Mouse (Mus musculus) spleen, adult 2 months (tissue): ENCODE data around the gene Snx25. TPM values are rescaled to one million over a fixed set of nuclear protein-coding genes. Genes with fewer than 3 reads are reported as not detected.
A peak's percentile ranks its signal among the peaks of the same experiment; 100 is the strongest.

ENCODE experiments used
- DNase-seq, 2 experiments: peaks; one replicate each; pipeline versions ENCODE4 v3.0.0 to v3.0.0-alpha.2; 2012 to 2021; ENCODE audit warnings: low spot score in 2 of 2, low read depth in 1 of 2
- H3K27ac ChIP-seq: fragments of 200-500 bp; 2 replicates; pipeline ENCODE4 v1.5.1; 2012; ENCODE audit warnings: low read length, inconsistent platforms; ENCODE audit not compliant: insufficient read depth
- H3K27me3 ChIP-seq: fragments of 200-500 bp; 2 replicates; pipeline ENCODE4 v1.6.1; 2012; ENCODE audit warnings: mild to moderate bottlenecking, moderate library complexity, low read length, inconsistent platforms; ENCODE audit not compliant: control insufficient read depth, insufficient read depth
- H3K36me3 ChIP-seq: fragments of 200-500 bp; 2 replicates; pipeline ENCODE4 v1.6.1; 2012; ENCODE audit warnings: mild to moderate bottlenecking, low read length, inconsistent platforms; ENCODE audit not compliant: control insufficient read depth, insufficient read depth
- H3K4me1 ChIP-seq: fragments of 200-500 bp; 2 replicates; pipeline ENCODE4 v1.6.1; 2011; ENCODE audit warnings: inconsistent platforms; ENCODE audit not compliant: control insufficient read depth, insufficient read depth, insufficient read length
- H3K4me3 ChIP-seq: fragments of 200-500 bp; 2 replicates; pipeline ENCODE4 v1.5.1; 2011; ENCODE audit warnings: mild to moderate bottlenecking, inconsistent platforms; ENCODE audit not compliant: insufficient read depth, insufficient read length; ENCODE audit errors: extremely low read depth
- CTCF ChIP-seq: fragments of 200-500 bp; IDR thresholded peaks from 2 replicates; pipeline ENCODE4 v1.5.1; 2011; ENCODE audit warnings: mild to moderate bottlenecking, inconsistent platforms; ENCODE audit not compliant: insufficient read depth, insufficient read length, insufficient replicate concordance; ENCODE audit errors: extremely low read depth
- POLR2A ChIP-seq: fragments of 200-500 bp; IDR thresholded peaks from 2 replicates; pipeline ENCODE4 v1.6.1; 2011; ENCODE audit warnings: low read depth, low read length, inconsistent platforms
- WGBS: fragments of 180-500 bp; shearing (Covaris S2); methylation state at CpG from one replicate; pipeline ENCODE4 v1.1.7; 2018; 5-methylcytosine and 5-hydroxymethylcytosine counted together
- polyA plus RNA-seq: library from polyadenylated mRNA; depleted of rRNA; stranded (reverse); fragments of >200 nt; gene quantifications from 2 replicates; pipeline ENCODE4 v1.2.3, GENCODE M21; 2012

Snx25 gene
- polyA plus RNA-seq, 1 experiment: 4.9 TPM

DNA sequence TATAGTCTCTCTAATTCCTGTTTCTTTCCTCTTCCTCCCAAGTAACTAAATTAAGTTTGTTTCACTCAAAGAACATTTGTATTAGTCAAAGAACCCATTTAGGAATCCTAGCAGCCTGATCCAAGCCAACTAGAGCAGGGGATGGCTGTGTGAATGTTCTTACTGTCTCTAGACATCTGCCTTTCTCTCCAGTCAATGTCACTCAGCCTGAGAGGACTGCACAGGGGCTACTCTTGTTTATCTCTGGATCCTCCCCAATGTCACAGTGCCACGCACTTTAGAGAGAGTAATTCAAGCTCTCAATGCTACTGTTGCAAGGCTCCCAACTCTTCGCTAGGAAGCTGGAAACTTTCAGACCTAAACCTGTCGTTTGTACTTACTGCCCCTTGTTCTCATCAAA is 5.8 kb downstream of the Snx25 start:
- Histone ChIP-seq H3K27ac (no peak overlapping the region), H3K36me3 (no peaks in the 10 kb centered on the region), H3K4me3 (no peak overlapping the region), H3K27me3 (no peaks in the 10 kb centered on the region), H3K4me1 (peaks cover 6% of the 10 kb centered on the region)
- no peak for DNase-seq
- WGBS: 71% methylated on average over 3 of the region's 3 CpGs
- TF ChIP-seq POLR2A: no peak
- no peak for TF ChIP-seq CTCF

GRCm38 (mm10) chr8:46143924-46144323 is 8.0 kb downstream of the Snx25 start:
- Histone ChIP-seq H3K27ac (no peak overlapping the region), H3K36me3 (no peaks in the 10 kb centered on the region), H3K4me3 (no peak overlapping the region), H3K4me1 (peaks cover 4% of the 10 kb centered on the region; the same call in 1 of the 2 replicates), H3K27me3 (no peaks in the 10 kb centered on the region)
- no peak for TF ChIP-seq POLR2A
- TF ChIP-seq CTCF: no peak
- WGBS: 13% methylated on average over 1 of the region's 1 CpGs
- DNase-seq: no peak

- TF ChIP-seq CTCF (no peak), POLR2A (no peak)
- WGBS: 65% methylated on average over 5 of the region's 5 CpGs
- H3K27ac ChIP-seq: no peak overlapping the region
- no peak for DNase-seq
- no peaks in the 10 kb centered on the region for H3K36me3 ChIP-seq
- peaks cover 4% of the 10 kb centered on the region; the same call in 1 of the 2 replicates for H3K4me1 ChIP-seq
- no peak overlapping the region for H3K4me3 ChIP-seq
- no peaks in the 10 kb centered on the region for H3K27me3 ChIP-seq
These were observed 8.5 kb downstream of the Snx25 start for GRCm38 (mm10) chr8:46143470-46143869.

- Histone ChIP-seq H3K4me3 (no peak overlapping the region), H3K27me3 (no peaks in the 10 kb centered on the region), H3K4me1 (0 out of 2 replicates have a peak, but pooled peaks cover 4% of the 10 kb centered on the region), H3K27ac (no peak overlapping the region), H3K36me3 (no peaks in the 10 kb centered on the region)
- no peak for DNase-seq
- WGBS: 82% methylated on average over 4 of the region's 4 CpGs
- TF ChIP-seq POLR2A: no peak
- TF ChIP-seq CTCF: no peak
These were observed 9.4 kb downstream of the Snx25 start for GRCm38 (mm10) chr8:46142498-46143081.

DNA sequence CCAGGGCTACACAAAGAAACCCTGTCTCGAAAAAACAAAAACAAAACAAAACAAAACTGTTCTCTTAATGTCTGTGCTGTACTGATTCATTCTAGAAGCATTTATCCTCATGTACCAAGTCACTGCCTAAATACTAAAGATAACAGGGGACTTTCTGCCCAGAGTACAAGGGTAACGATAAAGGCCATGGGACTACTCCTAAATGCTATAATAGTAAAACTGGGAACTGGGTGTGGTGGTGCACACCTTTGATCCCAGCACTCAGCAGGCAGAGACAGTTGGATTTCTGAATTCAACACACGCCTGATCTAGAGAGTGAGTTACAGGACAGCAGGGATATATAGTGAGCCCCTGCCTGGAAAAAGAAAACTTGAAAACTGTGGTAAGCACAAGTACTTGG is 10.3 kb downstream of the Snx25 start:
- H3K4me3 ChIP-seq: no peak overlapping the region
- H3K27me3 ChIP-seq: no peaks in the 10 kb centered on the region
- TF ChIP-seq POLR2A (no peak), CTCF (no peak)
- no peak overlapping the region for H3K27ac ChIP-seq
- WGBS: 90% methylated on average over 3 of the region's 3 CpGs
- DNase-seq: no peak
- no peaks in the 10 kb centered on the region for H3K36me3 ChIP-seq
- H3K4me1 ChIP-seq: 0 out of 2 replicates have a peak, but pooled peaks cover 4% of the 10 kb centered on the region

DNA sequence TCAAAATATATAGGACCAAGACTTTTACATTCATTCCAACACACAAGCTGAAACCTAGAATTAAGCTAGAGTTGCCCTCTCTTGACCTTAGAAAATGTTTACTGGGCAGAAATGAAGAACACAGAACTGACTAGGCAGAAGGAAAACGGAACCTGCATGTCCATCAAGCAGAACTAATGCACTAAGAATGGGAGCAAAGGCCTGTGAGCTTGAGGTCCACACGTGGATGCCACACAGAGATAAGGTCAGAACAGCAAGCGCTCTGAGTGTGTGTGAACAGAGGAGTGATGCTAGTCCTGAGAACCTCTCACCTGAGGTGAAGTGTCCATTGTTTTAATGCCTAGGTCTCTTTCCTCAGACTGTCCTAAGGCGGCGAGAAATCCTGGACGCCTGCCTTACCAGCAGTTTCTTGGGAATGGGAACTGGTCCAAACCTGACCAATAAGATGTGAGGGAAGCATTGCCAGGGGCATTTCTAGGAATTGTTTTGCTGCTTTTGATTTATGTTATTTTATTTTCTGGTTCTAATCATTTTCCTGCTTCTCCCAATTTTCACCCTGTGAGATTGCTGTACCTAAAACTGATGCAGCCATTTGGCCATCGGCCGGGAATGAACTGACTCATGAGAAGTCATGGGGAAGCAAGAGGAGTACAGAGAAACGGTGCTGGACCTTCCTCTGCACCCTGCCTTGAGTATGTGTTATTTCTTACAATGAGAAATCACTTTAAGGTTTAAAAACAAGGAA is 11.4 kb downstream of the Snx25 start:
- DNase-seq: no peak
- no peak overlapping the region for H3K4me3 ChIP-seq
- H3K27ac ChIP-seq: 0 out of 2 replicates have a peak overlapping the region, but pooled peaks have one; percentile 33
- TF ChIP-seq POLR2A (no peak), CTCF (no peak)
- H3K36me3 ChIP-seq: no peaks in the 10 kb centered on the region
- 0 out of 2 replicates have a peak, but pooled peaks cover 4% of the 10 kb centered on the region for H3K4me1 ChIP-seq
- no peaks in the 10 kb centered on the region for H3K27me3 ChIP-seq
- 85% methylated on average over 9 of the region's 9 CpGs for WGBS
